Mouse (Mus musculus): ENCODE measurements around the gene Il1rl2.

Gene Il1rl2

DNA sequence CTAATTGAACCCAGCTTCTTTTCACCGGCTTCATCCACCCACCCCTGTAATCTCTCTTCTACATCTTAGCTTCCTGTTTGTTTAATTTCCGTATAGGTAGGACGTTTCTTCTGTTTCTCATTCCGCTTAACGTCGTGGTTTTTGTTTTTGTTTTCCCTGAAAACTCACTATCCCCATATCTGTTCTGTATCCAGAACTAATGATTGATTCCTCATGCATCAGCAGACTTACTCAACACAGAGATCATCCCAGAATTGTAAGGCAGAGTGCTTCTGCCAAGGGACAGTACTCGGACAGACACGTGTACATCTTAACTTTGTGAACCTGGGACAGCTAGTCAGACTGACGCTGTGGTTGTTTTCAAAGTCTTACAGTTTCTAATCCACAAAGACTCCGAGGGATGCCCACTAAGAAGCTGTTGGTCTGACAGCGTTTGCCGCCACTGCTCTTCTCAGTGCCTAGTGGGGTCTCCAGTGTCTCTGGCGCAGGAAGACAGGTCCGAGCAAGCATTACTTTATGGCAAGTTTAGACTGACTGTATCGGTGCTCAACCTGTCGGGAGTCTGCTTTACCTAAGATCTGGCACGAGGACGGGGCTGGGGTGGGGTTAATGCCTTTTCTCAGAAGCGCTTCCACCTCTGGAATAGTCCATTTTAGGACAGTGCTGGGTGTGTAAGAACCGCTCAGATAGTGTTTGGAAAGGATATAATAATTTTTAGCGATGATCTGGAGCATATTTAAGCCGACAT lies 719 bp downstream of the Il1rl2 start:
- no peak for DNase-seq (ENCODE audit: low spot score in 2 of 2)

DNA sequence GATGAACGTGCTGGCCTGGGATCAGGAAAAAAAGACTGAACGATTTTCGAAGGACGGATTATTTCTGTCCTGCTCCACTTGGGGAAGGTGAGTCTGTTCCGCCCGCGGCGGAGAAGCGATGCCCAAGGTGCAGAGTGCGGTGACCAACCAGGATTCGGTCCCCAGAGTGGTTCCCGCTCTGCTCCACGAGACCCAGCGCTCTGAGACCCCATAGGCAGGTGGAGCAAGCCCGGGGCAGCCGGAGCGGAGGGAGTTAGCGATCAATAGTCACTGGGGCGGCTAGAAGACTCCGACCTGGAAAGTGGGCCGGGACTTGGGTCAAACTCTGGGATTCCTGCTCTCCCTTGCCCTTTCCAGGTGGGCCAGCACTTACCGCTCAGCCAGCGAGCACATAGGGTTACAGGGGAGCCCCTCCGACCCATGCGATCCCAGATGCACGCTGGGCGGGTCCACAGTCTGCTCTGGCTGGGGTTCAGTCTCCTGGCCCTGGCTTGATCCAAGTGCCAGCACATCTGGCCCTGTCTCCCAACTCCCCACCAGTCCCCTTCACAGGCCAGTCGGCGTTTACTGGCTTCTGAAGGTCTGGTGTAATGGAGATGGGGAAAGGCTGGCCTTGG lies 1.4 kb downstream of the Il1rl2 start:
- no peak for DNase-seq (ENCODE audit: low spot score in 2 of 2)

DNA sequence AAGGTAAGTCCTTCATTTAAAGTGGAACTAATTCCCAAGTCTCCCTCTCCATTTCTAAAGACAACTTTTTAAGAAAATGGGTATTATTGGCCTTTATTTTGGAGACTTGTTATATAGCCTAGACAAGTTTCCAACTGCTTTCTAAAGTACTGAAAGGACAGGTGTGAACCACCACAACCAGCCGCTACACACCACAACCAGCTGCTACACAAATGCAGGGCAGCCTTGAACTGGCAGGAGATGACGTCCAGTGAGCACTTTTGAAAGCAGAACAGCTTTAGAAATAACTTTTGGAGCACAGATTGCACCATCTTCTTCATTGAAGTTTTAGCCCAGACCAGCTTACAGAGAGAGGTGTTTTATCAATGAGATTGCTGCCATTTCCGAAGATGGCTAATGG lies 3.2 kb downstream of the Il1rl2 start:
- DNase-seq (ENCODE audit: low spot score in 2 of 2): no peak

GRCm38 (mm10) chr1:40329526-40329925 lies 5.1 kb downstream of the Il1rl2 start:
- DNase-seq (ENCODE audit: low spot score in 2 of 2): no peak

DNA sequence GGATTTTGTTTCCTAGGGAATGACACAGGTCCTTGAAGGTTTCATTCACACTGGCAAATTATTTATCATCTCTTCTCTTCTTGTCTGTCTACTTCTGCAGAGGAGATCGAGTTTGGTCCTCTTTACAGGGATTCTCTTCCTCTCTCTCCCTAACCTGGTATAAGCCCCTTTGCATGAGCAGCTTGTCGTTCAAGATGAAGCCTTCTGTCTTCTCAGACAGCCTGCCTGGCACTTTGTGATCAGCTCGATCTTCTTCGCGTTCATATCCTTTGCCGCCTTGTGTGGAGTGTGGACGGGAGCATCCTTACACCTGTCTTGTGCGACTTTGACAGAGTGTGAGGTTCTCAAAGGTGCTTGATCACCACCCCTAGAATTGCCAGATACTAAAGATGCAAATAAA lies 5.8 kb downstream of the Il1rl2 start:
- no peak for DNase-seq (ENCODE audit: low spot score in 2 of 2)

- DNase-seq (ENCODE audit: low spot score in 2 of 2): no peak
These were observed 14.9 kb downstream of the Il1rl2 start for GRCm38 (mm10) chr1:40339346-40339745.

GRCm38 (mm10) chr1:40340102-40340501 lies 15.7 kb downstream of the Il1rl2 start:
- DNase-seq (ENCODE audit: low spot score in 2 of 2): no peak

GRCm38 (mm10) chr1:40352158-40352903 lies 27.9 kb downstream of the Il1rl2 start:
- no peak for DNase-seq (ENCODE audit: low spot score in 2 of 2)

DNA sequence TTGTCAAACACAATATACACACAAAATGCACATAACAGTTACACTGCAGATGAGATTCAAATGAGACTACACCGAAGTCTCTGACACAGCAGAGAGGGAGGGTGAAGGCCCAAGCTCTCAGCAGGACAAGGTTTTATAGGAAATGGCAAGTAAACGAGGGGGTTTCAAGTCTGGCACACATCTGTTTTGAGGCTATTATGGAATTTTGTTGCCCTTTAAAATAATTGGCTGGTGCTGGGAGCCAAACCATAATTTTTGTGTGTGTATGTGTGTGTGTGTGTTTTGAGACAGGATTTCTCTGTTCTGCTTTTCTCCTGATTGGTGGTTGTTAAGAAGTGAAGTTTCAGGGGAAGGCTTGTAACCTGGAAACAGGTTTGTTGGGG lies 28.5 kb downstream of the Il1rl2 start:
- DNase-seq (ENCODE audit: low spot score in 2 of 2): no peak

- DNase-seq (ENCODE audit: low spot score in 2 of 2): no peak
These were observed 30.3 kb downstream of the Il1rl2 start for GRCm38 (mm10) chr1:40354665-40355064.

DNA sequence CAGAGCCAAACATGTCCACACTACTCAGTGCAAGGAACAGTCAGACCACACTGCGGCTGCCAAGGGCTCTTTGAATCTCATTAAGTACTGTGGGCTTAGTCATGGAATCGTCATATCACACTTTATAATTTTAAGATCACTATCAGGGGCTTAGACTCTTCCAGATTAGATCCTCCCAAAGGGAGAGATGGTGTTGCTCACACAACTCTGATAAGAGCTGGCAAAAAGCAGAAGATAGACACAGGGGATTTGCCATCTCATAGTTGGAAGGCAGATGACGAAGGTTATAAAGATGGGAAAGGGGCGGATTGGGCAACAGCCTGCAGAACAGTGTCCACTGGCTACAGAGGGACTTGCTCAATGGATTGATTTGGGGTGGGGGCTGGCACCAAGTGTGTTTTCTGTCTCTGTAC lies 31.0 kb downstream of the Il1rl2 start:
- no peak for DNase-seq (ENCODE audit: low spot score in 2 of 2)

GRCm38 (mm10) chr1:40355904-40356521 lies 31.6 kb downstream of the Il1rl2 start:
- no peak for DNase-seq (ENCODE audit: low spot score in 2 of 2)

GRCm38 (mm10) chr1:40357921-40358320 lies 33.5 kb downstream of the Il1rl2 start:
- no peak for DNase-seq (ENCODE audit: low spot score in 2 of 2)

DNA sequence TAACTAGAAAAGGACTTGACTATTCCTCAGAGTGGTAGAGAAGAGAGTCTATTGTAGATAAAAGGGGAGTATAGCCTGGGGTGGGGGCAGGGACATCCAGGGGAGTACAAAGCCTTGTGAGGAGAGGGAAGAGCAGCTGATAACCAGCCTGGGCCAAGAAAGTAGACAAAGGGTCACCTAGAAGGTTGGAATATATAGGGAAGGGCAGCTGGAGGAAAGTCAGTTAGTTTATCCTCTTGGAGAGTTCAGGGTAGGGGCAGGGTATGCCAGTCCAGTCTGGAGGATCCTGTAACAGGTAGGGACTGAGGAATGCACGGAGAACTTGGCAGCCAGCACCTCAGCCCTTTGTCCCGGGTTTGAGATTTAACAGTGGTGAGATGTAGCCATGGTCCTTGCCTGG lies 33.9 kb downstream of the Il1rl2 start:
- DNase-seq (ENCODE audit: low spot score in 2 of 2): no peak

DNA sequence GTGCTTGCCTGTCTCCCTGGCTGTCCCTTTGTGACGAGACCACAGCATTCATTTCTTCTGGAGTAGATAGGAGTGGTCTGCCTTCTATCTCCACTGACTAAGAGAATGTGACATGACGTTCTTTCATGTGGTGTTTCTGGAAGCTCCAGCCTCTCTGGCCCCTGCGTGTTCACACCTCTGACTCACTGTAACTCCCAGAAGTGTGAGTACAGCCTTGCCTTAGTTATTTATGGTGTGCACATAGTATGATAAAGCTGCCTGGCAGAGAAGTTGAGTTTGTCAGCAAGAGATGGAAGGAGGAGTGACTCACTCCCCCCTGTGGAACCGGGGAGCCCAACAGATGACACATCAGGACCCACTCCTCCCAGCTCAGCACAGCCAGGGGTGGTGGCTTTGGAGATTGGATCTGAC lies 34.4 kb downstream of the Il1rl2 start:
- no peak for DNase-seq (ENCODE audit: low spot score in 2 of 2)

DNA sequence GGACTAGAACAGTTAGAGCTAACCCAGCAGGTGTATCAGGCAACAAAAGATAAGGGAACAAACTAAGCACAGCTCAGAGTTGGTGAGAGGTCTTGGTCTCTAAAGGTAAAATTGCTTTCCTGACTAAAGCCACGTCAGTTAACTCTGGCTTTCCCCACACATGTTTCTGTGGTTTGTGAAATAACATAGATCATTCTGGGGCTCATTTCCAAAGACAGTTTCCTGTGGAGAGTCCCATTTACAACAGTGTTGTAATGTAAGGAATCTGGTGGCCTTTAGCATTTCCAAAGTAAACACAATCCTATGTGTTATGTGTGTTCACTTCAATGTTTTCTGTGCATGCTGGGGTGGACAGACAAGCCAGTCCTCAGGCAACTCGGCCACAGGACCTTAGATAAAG lies 35.3 kb downstream of the Il1rl2 start:
- DNase-seq (ENCODE audit: low spot score in 2 of 2): no peak

DNA sequence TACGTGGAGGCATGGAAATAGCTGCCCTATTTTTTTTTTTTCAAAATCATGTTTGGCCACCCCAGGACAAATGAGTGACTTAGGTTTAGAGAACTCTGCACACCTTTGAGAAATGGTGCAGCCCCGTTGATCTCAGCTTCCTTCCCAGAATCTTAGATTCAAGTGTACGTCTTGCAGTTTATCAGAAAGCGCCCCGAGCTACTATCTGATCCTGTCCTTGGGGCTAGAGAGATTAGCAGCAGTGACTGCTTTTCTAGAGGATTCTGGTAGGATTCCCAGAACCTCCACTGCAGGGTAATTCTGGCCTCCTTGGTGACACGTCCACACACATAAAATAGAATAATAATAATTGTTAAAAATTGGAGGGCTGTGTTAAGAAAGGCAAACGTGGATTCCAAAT lies 36.6 kb downstream of the Il1rl2 start:
- DNase-seq (ENCODE audit: low spot score in 2 of 2): no peak

DNA sequence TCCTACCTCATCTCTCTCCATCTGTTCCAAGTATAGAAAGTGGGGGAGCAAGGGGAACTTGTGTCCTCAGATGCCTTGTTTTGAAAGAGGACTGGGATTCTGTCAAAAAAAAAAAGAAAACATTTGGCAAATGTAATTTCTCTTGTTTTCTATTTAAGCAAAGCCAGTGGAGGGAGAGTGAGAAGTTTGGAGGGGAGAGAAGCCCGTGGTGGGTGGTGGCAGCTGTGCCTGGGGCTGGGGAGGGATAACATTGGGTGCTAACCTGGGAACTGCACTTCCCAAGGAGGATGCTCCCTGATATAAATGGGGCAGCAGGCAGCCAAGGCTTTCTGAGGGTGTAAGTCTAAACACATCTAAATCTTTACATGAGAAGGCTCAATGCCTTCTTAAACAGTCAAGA lies 37.2 kb downstream of the Il1rl2 start:
- DNase-seq (ENCODE audit: low spot score in 2 of 2): no peak

DNA sequence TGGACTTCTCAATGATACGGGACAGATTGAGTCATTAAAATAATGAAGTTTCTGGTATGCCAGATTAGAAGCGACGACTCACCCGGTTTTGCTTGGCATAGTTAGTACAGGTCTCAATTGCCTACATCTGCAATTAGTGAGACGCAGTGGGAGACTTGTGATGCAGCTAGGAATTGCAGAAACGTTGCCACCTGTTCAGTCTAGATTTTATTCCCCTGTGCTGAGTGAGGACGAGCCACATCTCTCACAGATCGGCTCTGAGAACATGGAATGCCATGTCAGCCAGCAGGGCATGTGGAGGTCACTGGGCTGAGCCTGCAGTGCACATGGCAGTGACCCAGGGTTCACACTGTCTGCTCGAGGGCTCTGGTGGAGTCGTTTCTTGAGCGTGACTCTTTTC lies 38.4 kb downstream of the Il1rl2 start:
- no peak for DNase-seq (ENCODE audit: low spot score in 2 of 2)

- DNase-seq (ENCODE audit: low spot score in 2 of 2): no peak
These were observed 48.5 kb downstream of the Il1rl2 start for GRCm38 (mm10) chr1:40372951-40373350.

DNA sequence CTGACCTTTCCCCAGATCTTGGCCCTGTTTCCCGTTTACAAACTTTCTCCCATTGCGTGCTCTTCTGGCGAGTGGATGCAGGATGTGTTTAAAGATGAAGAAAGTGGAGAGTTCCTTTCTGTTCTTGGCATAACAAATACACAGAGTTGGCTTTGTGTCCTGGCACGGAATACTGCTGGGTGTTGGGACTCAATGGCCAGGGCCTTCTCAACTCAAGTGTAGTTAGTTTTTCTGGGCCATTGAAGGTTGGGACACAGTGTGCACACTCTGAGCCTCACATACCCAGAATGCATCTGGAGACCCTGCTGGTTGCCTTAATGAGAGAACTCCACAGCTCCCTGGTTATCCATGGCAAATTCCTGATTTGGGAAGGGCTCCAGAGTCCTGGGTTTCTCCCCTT lies 50.7 kb downstream of the Il1rl2 start:
- DNase-seq (ENCODE audit: low spot score in 2 of 2): no peak

DNA sequence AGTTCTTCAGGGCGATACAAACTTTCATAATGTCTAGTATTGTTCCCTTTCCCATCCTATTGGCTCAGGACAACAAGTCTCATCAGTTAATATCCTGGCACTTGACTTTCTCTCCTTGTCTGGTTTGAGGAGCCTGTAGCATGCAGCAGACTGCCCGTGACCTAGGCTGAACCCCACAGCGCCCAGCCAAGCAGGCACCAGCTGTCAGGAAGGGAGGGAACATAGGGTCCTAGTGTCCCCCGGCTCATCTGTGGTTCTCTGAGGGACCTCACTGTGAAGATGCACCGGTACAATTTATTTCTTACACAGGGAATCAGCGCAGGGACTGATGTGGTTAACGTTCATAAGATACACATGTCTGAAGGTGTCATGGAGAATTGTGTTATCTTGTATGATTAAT lies 52.3 kb downstream of the Il1rl2 start:
- no peak for DNase-seq (ENCODE audit: low spot score in 2 of 2)

- peak; percentile 28 to 61 for DNase-seq (ENCODE audit: low spot score in 2 of 2)
These were observed 54.4 kb downstream of the Il1rl2 start for GRCm38 (mm10) chr1:40378794-40379193.

Data from spleen, postnatal 14 days (tissue).